Mouse (Mus musculus) hematopoietic stem cell, adult 5-6 weeks (primary cell): ENCODE results near the gene Slc10a6. TPM values are rescaled to one million over a fixed set of nuclear protein-coding genes. Genes with fewer than 3 reads are reported as not detected.

Source experiments
- ATAC-seq, 2 experiments: fragments of 125-278 bp in 1 of 2; replicated peaks in 1 of 2; 2 replicates each; pipeline ENCODE4 v1.8.0; 2016 to 2017; ENCODE audit warnings: inconsistent platforms in 2 of 2, mild to moderate bottlenecking in 2 of 2, moderate number of reproducible peaks in 2 of 2, low read depth in 1 of 2, moderate TSS enrichment in 1 of 2; ENCODE audit not compliant: low FRiP score in 2 of 2, poor library complexity in 2 of 2, severe bottlenecking in 2 of 2, insufficient read depth in 1 of 2, low TSS enrichment in 1 of 2
- total RNA-seq: library from RNA; stranded (forward); fragments of 172-1452, 232-1000 nt; gene quantifications from 2 replicates; pipeline ENCODE4 v1.2.3, GENCODE M21; 2017

The Slc10a6 gene
- total RNA-seq, 1 experiment from 2014 or later, result not detected

DNA sequence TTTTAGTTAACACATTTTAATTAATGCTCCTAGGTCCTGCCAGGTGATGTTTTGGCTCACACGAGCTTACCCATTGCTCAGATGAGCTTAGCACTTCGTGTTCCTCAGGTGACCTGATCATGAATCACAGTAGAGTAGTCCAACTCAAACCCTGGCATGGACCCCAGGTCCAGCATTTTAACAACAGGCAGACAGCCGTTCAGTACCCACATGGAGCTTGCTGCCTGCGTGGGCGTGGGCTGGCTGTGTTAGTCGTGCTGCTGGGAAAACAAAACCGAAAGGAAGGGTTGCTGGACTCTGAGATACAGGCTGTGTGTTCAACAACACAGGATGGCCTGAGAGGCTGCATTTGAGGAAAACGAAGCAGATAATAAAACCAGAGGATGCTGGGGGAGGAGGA is 36.5 kb downstream of the Slc10a6 start:
- peak in 1 of 2 experiments; percentile 50; a peak in 3 of 4 replicates for ATAC-seq

GRCm38 (mm10) chr5:103591846-103592245 is 37.4 kb downstream of the Slc10a6 start:
- ATAC-seq, result no peak

- 0 out of 4 replicates have a peak, but pooled peaks of 1 of the 2 experiments have one; percentile 49 for ATAC-seq
Observed at GRCm38 (mm10) chr5:103587219-103587618, 42.0 kb downstream of the Slc10a6 start.

- no peak for ATAC-seq
Observed at GRCm38 (mm10) chr5:103579680-103580420, 49.4 kb downstream of the Slc10a6 start.

GRCm38 (mm10) chr5:103569446-103569845 is 59.8 kb downstream of the Slc10a6 start:
- ATAC-seq, result no peak

GRCm38 (mm10) chr5:103568034-103568433 is 61.2 kb downstream of the Slc10a6 start:
- no peak for ATAC-seq

GRCm38 (mm10) chr5:103560546-103560945 is 68.7 kb downstream of the Slc10a6 start:
- ATAC-seq, result no peak

Other genes with a start within 250 kb of the Slc10a6 start
- 1.1 and 1.6 TPM in 2 replicates for gene Ptpn13, start 204.2 kb downstream of the Slc10a6 start, total RNA-seq
- gene 1700016H13Rik, start 26.6 kb upstream of the Slc10a6 start, total RNA-seq, result not detected in 2 replicates
- 19.7 and 39.0 TPM in 2 replicates for gene Aff1, start 63.0 kb upstream of the Slc10a6 start, total RNA-seq